Mouse (Mus musculus) monocyte, adult 59 days (primary cell): ENCODE results near the gene 1700080O16Rik. TPM values are rescaled to one million over a fixed set of nuclear protein-coding genes. Genes with fewer than 3 reads are reported as not detected.

Experiments
- total RNA-seq, 2 experiments: library from RNA; stranded (reverse); gene quantifications; one replicate each; pipeline ENCODE4 v1.2.4; 2023

The 1700080O16Rik gene
- total RNA-seq, result not detected

DNA sequence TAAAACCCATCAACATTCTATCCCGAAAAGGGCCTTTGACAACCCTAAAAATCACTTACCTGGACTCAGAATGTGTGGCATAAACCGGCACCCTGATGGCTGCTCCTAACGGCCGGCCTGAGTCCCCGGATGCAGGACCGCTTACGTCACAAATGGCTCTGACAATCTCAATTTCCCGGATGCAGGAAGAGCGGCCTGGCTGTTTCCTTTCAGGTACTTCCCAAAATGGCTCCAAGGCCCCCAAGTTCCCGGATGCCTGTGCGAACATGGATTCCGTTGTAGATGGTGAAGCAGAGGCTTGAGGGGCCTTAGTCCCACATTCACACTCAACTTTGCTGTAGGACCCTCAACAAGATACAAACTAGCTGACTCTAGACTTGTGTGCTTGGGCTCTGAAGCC lies at the start of gene 1700080O16Rik:
Gene 1700080O16Rik (minus strand): TSS at position 101 of the 400 bp plus-strand sequence.

Other genes with a start within 250 kb of the 1700080O16Rik start
- gene Usp26, start 171.5 kb downstream of the 1700080O16Rik start, total RNA-seq, result not detected
- 10 to 100 TPM; 11.1 to 14.1 TPM for gene Gpc4, start 192.5 kb upstream of the 1700080O16Rik start, total RNA-seq